Mouse (Mus musculus): ENCODE measurements around the gene Atg101. TPM values are rescaled to one million over a fixed set of nuclear protein-coding genes. Genes with fewer than 3 reads are reported as not detected.

Gene Atg101
- polyA plus RNA-seq, 1 experiment from 2014 or later: 49.3 TPM

DNA sequence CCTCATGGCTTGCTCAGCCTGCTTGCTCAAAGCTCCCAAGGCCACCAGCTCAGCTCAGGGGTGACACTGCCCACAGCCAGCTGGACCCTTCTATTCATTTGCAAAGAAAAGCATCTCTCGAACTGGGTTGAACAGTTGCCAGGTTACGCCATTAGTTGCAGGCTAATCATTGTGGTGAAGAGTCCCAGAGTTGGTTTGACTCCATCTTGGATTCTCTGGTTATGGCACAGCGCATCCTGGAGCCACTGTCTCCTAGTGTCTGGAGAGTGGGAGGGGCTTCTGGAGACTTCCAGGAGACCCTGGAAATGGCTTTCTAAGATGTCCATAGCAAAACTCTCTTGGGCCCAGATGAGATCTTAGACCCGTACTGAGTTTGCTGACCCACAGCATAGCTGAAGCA, 31.3 kb downstream of the Atg101 start:
- TF ChIP-seq EP300 (optimal IDR thresholded peaks at IDR 0.05) (no peak), CTCF (IDR thresholded peaks at IDR 0.05; ENCODE audit: low read depth) (no peak)
- H3K27ac ChIP-seq (replicated peaks): no peak overlapping the region
- no peak overlapping the region for H3K9ac ChIP-seq (ENCODE audit: low read length)
- no peaks in the 10 kb centered on the region for H3K9me3 ChIP-seq (ENCODE audit: control insufficient read depth, low read length)
- no peak overlapping the region for H3K4me3 ChIP-seq (ENCODE audit: low read depth, low read length)
- H3K36me3 ChIP-seq (ENCODE audit: control insufficient read depth, insufficient read depth, low read length): no peaks in the 10 kb centered on the region
- H3K27me3 ChIP-seq (ENCODE audit: control insufficient read depth, insufficient read depth, low read length): no peaks in the 10 kb centered on the region
- no peak overlapping the region for H3K4me2 ChIP-seq (replicated peaks; ENCODE audit: low read depth)
- WGBS: 89% methylated on average over 4 of the region's 4 CpGs
- no peaks in the 10 kb centered on the region for H3K4me1 ChIP-seq (replicated peaks; ENCODE audit: control insufficient read depth, insufficient read depth)
- ATAC-seq (ENCODE audit: low FRiP score, low TSS enrichment): no peak
- no peak for DNase-seq (ENCODE audit: low spot score)

DNA sequence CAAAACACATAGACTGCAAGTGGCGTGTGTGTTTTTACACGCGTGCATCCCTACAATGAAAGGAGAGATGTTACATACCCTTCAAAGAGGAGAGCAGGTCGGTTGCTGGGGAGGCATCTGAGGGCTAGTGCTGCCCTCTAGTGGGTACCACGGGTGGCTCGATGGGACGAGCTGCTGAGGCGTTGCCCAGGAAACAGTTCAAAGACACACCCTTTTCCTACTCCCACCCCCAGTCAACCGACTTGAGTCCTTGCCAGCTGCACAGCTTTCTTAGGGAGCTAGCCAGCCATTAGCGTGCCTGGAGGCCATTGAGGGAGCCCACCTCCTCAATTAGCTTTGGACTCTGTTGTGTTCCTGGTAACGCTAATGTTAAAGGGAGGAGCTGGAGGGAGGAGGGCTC, 31.8 kb downstream of the Atg101 start:
- H3K9me3 ChIP-seq (ENCODE audit: control insufficient read depth, low read length): no peaks in the 10 kb centered on the region
- no peaks in the 10 kb centered on the region for H3K4me1 ChIP-seq (replicated peaks; ENCODE audit: control insufficient read depth, insufficient read depth)
- TF ChIP-seq EP300 (optimal IDR thresholded peaks at IDR 0.05): no peak
- peak; percentile 98 for TF ChIP-seq CTCF (IDR thresholded peaks at IDR 0.05; ENCODE audit: low read depth)
- peak overlapping the region; percentile 60 for H3K4me2 ChIP-seq (replicated peaks; ENCODE audit: low read depth)
- no peaks in the 10 kb centered on the region for H3K36me3 ChIP-seq (ENCODE audit: control insufficient read depth, insufficient read depth, low read length)
- H3K27me3 ChIP-seq (ENCODE audit: control insufficient read depth, insufficient read depth, low read length): no peaks in the 10 kb centered on the region
- H3K27ac ChIP-seq (replicated peaks): no peak overlapping the region
- ATAC-seq (ENCODE audit: low FRiP score, low TSS enrichment): peak; percentile 81
- H3K4me3 ChIP-seq (ENCODE audit: low read depth, low read length): peak overlapping the region; percentile 34
- 0 out of 2 replicates have a peak overlapping the region, but pooled peaks have one; percentile 9 for H3K9ac ChIP-seq (ENCODE audit: low read length)
- 2% methylated on average over 11 of the region's 11 CpGs for WGBS
- DNase-seq (ENCODE audit: low spot score): peak; percentile 90

DNA sequence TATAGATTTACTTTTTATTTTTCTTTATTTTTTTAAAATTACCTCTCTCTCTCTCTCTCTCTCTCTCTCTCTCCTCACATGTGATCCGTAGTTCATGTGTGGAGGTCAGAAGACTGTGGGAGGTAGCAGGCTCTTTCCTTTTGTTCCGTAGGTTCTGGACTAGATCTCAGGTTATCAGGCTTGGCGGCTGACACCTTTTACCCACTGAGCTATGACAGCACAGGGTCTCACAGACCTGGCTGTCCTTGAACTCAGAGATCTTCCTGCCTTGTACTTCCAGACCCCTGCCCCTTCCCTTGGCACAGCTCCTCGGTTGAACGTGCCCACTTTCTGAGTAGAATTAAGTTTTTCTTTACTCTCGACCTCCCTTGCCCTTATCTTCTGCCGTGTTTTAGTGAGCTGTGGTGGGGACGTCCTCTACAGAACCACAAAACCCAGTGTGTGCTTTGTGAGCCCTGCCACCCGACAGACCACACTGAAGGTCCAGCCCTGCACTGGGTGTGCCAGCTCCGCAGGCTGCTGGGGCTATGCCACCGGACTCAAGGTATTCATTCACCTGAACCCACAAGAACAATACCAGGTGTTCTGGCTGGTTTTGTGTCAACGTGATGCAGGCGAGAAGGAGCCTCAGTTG, 32.3 kb downstream of the Atg101 start:
- H3K9me3 ChIP-seq (ENCODE audit: control insufficient read depth, low read length): no peaks in the 10 kb centered on the region
- peak overlapping the region; percentile 34 for H3K4me3 ChIP-seq (ENCODE audit: low read depth, low read length)
- no peak overlapping the region for H3K27ac ChIP-seq (replicated peaks)
- whole genome bisulfite sequencing: 49% methylated on average over 13 of the region's 13 CpGs
- H3K4me1 ChIP-seq (replicated peaks; ENCODE audit: control insufficient read depth, insufficient read depth): no peaks in the 10 kb centered on the region
- no peak; the same call in 1 of the 2 replicates for ATAC-seq (ENCODE audit: low FRiP score, low TSS enrichment)
- TF ChIP-seq CTCF (IDR thresholded peaks at IDR 0.05; ENCODE audit: low read depth): no peak
- no peak for TF ChIP-seq EP300 (optimal IDR thresholded peaks at IDR 0.05)
- H3K27me3 ChIP-seq (ENCODE audit: control insufficient read depth, insufficient read depth, low read length): no peaks in the 10 kb centered on the region
- no peak for DNase-seq (ENCODE audit: low spot score)
- no peaks in the 10 kb centered on the region for H3K36me3 ChIP-seq (ENCODE audit: control insufficient read depth, insufficient read depth, low read length)
- H3K9ac ChIP-seq (ENCODE audit: low read length): 0 out of 2 replicates have a peak overlapping the region, but pooled peaks have one; percentile 9
- H3K4me2 ChIP-seq (replicated peaks; ENCODE audit: low read depth): peak overlapping the region; percentile 60

DNA sequence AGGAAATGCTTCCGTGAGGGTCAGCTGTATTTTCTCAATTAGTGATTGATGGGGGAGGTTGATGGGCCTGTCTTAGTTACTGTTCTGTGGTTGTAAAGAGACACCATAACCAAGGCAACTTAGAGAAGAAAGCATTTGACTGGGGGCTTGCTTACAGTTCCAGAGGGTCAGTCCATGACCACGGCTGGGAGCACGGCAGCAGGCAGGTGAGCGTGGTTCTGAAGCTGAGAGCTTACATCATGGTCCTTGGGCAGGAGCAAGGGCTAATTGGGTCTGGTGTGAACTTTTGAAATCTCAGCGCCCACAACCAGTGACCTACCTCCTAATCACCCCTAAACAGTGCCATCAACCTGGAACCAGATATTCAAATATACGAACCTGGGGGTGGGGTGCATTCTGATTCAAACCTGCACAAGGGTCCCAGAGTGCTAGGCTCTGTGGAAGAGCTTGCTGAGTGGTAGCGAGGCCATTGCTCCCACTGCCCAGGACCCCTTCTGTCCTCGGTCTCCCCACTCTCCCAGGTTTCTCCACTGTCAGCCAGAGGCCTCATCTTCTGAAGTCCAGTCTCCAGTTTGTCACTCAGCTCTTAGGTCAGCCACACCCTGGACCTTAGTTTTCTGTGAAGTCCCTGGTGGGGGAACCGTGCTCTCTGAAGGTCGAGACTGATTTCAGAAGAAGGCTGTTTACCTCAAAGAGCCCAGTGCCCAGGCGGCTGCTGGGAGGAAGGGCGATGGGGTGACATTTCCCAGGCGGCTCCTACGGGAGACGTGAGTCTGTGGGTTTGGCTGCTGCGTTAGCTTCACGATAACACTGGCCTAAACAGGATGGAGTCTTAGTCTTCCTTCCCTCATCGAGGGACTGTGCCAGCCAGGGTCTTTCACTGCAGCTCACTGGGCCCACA, 33.1 kb downstream of the Atg101 start:
- Histone ChIP-seq H3K9ac (ENCODE audit: low read length) (no peak overlapping the region), H3K4me3 (ENCODE audit: low read depth, low read length) (no peak overlapping the region), H3K9me3 (ENCODE audit: control insufficient read depth, low read length) (no peaks in the 10 kb centered on the region), H3K4me1 (replicated peaks; ENCODE audit: control insufficient read depth, insufficient read depth) (no peaks in the 10 kb centered on the region), H3K27me3 (ENCODE audit: control insufficient read depth, insufficient read depth, low read length) (no peaks in the 10 kb centered on the region), H3K4me2 (replicated peaks; ENCODE audit: low read depth) (no peak overlapping the region), H3K36me3 (ENCODE audit: control insufficient read depth, insufficient read depth, low read length) (no peaks in the 10 kb centered on the region), H3K27ac (replicated peaks) (no peak overlapping the region)
- no peak for DNase-seq (ENCODE audit: low spot score)
- WGBS: 62% methylated on average over 18 of the region's 18 CpGs
- no peak for TF ChIP-seq EP300 (optimal IDR thresholded peaks at IDR 0.05)
- no peak for TF ChIP-seq CTCF (IDR thresholded peaks at IDR 0.05; ENCODE audit: low read depth)
- ATAC-seq (ENCODE audit: low FRiP score, low TSS enrichment): no peak

DNA sequence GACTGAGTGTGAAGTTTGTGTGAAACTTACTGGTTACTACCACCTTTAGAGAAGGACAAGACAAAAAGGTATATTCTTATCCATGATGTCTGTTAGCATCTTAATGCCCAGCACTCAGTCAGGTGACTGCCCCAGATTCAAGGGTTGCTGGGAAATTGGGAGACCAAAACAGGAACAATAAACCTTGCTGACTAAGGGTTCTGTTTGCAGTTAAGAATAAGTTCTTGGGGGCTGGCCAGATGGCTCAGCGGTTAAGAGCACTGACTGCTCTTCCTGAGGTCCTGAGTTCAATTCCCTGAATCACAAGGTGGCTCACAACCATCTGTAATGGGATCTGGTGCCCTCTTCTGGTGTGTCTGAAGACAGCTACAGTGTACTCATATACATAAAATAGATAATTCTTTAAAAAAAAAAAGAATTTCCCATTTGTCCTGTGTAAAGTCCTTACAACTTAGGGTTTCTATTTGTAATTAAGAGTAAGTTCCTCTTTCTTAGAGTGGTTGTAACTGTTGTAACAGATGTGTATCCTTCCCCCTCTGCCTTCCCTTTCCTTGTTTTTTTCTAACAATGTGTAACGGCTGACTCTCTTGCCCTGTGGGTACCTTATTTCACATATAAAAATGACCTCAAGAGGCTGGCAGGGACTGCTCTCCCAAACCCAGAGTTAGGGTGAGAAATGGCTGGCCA, 33.9 kb downstream of the Atg101 start:
- H3K9me3 ChIP-seq (ENCODE audit: control insufficient read depth, low read length): no peaks in the 10 kb centered on the region
- no peak overlapping the region for H3K4me3 ChIP-seq (ENCODE audit: low read depth, low read length)
- no peak overlapping the region for H3K9ac ChIP-seq (ENCODE audit: low read length)
- 83% methylated on average over 2 of the region's 2 CpGs for WGBS
- no peak overlapping the region for H3K4me2 ChIP-seq (replicated peaks; ENCODE audit: low read depth)
- H3K27me3 ChIP-seq (ENCODE audit: control insufficient read depth, insufficient read depth, low read length): no peaks in the 10 kb centered on the region
- TF ChIP-seq CTCF (IDR thresholded peaks at IDR 0.05; ENCODE audit: low read depth) (0 out of 2 replicates have a peak, but pooled peaks have one; percentile 4), EP300 (optimal IDR thresholded peaks at IDR 0.05) (no peak)
- no peaks in the 10 kb centered on the region for H3K4me1 ChIP-seq (replicated peaks; ENCODE audit: control insufficient read depth, insufficient read depth)
- no peak overlapping the region for H3K27ac ChIP-seq (replicated peaks)
- DNase-seq (ENCODE audit: low spot score) (no peak), ATAC-seq (ENCODE audit: low FRiP score, low TSS enrichment) (no peak)
- H3K36me3 ChIP-seq (ENCODE audit: control insufficient read depth, insufficient read depth, low read length): no peaks in the 10 kb centered on the region
